Mouse (Mus musculus) kidney, embryonic 15.5 days (tissue): ENCODE data around the gene Capzb. TPM values are rescaled to one million over a fixed set of nuclear protein-coding genes. Genes with fewer than 3 reads are reported as not detected.

Source experiments
- ATAC-seq: fragments of 200-750 bp; cut with Nextera tagmentation; replicated peaks from 2 replicates; pipeline ENCODE4 v1.8.0; 2017; ENCODE audit warnings: moderate TSS enrichment; ENCODE audit not compliant: low FRiP score
- H3K27ac ChIP-seq: fragments of 300-500 bp; sonication (generic); 2 replicates; pipeline ENCODE4 v1.5.1; 2015; ENCODE audit warnings: mild to moderate bottlenecking, inconsistent platforms
- H3K27me3 ChIP-seq: fragments of 300-500 bp; sonication (generic); 2 replicates; pipeline ENCODE4 v1.6.1; 2015; ENCODE audit warnings: inconsistent platforms
- H3K36me3 ChIP-seq: fragments of 300-500 bp; sonication (generic); 2 replicates; pipeline ENCODE4 v1.6.1; 2015; ENCODE audit warnings: inconsistent platforms
- H3K4me1 ChIP-seq: fragments of 300-500 bp; sonication (generic); 2 replicates; pipeline ENCODE4 v1.6.1; 2015; ENCODE audit warnings: inconsistent platforms
- H3K4me2 ChIP-seq: fragments of 300-500 bp; sonication (generic); 2 replicates; pipeline ENCODE4 v1.6.1; 2015; ENCODE audit warnings: moderate library complexity, mild to moderate bottlenecking, inconsistent platforms
- H3K4me3 ChIP-seq: fragments of 300-500 bp; sonication (generic); replicated peaks from 2 replicates; pipeline ENCODE4 v1.5.1; 2015; ENCODE audit warnings: mild to moderate bottlenecking, inconsistent platforms
- H3K9ac ChIP-seq: fragments of 300-500 bp; sonication (generic); 2 replicates; pipeline ENCODE4 v1.6.1; 2015; ENCODE audit warnings: mild to moderate bottlenecking, inconsistent platforms
- H3K9me3 ChIP-seq: fragments of 300-500 bp; sonication (generic); replicated peaks from 2 replicates; pipeline ENCODE4 v1.6.1; 2016; ENCODE audit warnings: inconsistent platforms
- WGBS: fragments of 180-500 bp; shearing (Covaris S2); methylation state at CpG from one replicate; pipeline ENCODE4 v1.1.7; 2015; ENCODE audit warnings: mixed read lengths; 5-methylcytosine and 5-hydroxymethylcytosine counted together
- polyA plus RNA-seq: library from polyadenylated mRNA; unstranded; fragments of >200 nt; fragmentation: Nextera tagmentation; extraction: Ambion mirVana; gene quantifications from 2 replicates; pipeline ENCODE4 v1.2.1, GENCODE M21; 2015

Capzb gene
- polyA plus RNA-seq, result 392 and 395 TPM in 2 replicates

DNA sequence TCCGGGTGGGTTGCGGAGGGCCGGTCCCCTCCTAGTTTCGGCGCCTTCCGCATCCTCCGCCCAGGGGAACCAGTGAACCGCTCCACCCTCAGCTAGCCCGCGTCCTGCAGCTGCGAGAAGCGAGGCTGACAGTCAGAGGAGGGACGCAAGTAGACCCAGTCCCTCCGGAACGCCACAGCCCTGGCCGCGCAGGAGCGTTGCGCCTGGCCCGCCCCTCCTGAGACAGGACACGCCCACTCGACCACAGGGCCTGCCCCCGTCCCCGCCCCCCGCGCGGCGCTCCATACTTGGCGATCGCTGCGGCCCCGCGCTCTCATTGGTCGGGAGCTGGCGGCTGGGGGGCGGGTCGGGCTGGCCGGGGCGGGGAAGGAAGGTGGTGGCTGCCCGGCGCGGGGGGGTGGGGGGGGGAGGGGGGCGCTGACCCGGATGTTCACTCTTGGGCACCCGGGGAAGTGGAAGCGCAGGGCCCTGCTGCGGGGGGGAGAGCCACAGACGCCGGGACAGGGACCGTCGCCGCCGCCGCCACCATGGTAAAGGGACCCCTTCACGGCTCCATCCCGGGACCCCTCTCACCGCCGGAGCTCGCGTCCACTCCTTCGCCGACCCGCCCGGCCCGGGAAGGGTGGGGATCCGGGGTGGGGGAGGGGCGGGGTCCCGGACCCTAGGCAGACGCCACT lies at the start of gene Capzb:
Gene Capzb (plus strand): TSS at position 401 of the 677 bp plus-strand sequence.
- Histone ChIP-seq H3K9ac (peak within 1 kb of the TSS; percentile 93), H3K27me3 (no peaks in the 10 kb centered on the region), H3K27ac (peak within 1 kb of the TSS; percentile 97), H3K4me2 (peak within 1 kb of the TSS; percentile 85), H3K4me1 (peaks cover 54% of the 10 kb centered on the region), H3K36me3 (no peaks in the 10 kb centered on the region), H3K4me3 (peak within 1 kb of the TSS; percentile 95), H3K9me3 (no peaks in the 10 kb centered on the region)
- ATAC-seq, result peak; percentile 98
- 1% methylated on average over 43 of the region's 69 CpGs for WGBS

DNA sequence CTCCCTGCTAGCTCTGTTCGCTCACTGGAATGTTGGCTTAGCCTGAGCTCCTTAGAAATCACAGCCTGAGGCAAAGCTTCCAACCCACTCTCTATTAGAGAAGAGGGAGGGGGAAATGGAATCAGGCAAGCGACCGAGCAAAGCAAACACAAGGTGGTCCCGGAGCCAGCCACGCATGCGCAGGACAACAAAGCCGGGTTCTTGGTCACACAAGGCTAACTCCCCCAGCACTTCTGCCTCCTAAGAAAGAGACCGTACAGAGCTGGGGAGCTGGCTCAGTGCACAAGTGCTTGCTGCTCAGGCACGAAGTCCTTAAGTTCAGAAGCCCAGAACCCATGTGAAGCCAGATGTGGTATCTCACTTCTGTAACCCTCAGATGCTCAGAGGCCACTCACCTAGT lies 49.7 kb upstream of the Capzb start:
- H3K4me1 ChIP-seq, result peaks cover 14% of the 10 kb centered on the region
- peak overlapping the region; percentile 55 for H3K4me2 ChIP-seq
- no peaks in the 10 kb centered on the region for H3K36me3 ChIP-seq
- H3K9me3 ChIP-seq, result peaks cover under 1% of the 10 kb centered on the region; the same call in 1 of the 2 replicates
- no peak overlapping the region for H3K9ac ChIP-seq
- peak; percentile 87 for ATAC-seq
- H3K4me3 ChIP-seq, result peak overlapping the region; percentile 22
- 19% methylated on average over 9 of the region's 9 CpGs for WGBS
- no peaks in the 10 kb centered on the region for H3K27me3 ChIP-seq
- H3K27ac ChIP-seq, result peak overlapping the region; percentile 91

DNA sequence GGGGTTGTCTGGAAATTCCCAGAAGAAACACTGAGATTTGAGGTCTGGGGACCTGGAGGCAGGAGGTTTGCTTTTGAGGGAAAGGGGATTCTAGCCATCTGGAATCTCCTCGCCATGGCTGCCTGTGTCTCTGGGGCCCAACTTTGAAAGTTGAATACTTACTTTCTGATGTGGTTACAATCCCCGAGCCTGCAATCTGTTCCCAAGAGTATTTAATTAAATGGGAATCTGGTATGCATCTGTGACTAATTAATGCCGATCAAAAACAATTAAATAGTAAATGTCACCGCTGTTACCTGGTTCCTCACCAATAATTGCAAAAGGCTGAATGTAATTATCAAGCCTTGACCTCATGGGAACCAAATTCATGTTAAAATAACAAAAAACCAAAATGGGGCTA lies 48.1 kb upstream of the Capzb start:
- no peaks in the 10 kb centered on the region for H3K36me3 ChIP-seq
- peaks cover 9% of the 10 kb centered on the region; the same call in 1 of the 2 replicates for H3K9me3 ChIP-seq
- H3K9ac ChIP-seq, result no peak overlapping the region
- ATAC-seq, result no peak
- peaks cover 14% of the 10 kb centered on the region for H3K4me1 ChIP-seq
- no peak overlapping the region for H3K4me2 ChIP-seq
- no peaks in the 10 kb centered on the region for H3K27me3 ChIP-seq
- no peak overlapping the region for H3K27ac ChIP-seq
- no peak overlapping the region for H3K4me3 ChIP-seq
- WGBS, result 90% methylated on average over 4 of the region's 4 CpGs

DNA sequence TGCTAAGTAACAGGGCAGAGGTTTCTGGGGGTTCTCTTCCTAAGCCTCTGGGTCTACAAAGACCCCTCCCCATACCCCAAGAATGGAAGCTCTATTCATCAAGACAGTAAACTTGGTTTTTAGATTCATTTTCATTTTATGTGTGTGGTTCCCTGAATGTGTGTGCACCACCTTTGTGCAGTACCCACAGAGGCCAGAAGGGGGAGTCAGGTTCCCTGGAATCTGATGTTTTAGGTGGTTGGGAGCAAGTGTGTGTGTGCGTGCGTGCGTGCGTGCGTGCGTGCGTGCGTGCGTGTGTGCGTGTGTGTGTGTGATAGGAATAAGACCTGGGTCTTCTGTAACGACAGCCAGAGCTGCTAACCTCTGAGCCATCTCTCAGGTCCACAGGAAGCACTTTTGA lies 47.5 kb upstream of the Capzb start:
- no peak for ATAC-seq
- Histone ChIP-seq H3K4me1 (peaks cover 14% of the 10 kb centered on the region), H3K4me2 (no peak overlapping the region), H3K9me3 (peaks cover 9% of the 10 kb centered on the region; the same call in 1 of the 2 replicates), H3K27ac (no peak overlapping the region), H3K27me3 (no peaks in the 10 kb centered on the region), H3K36me3 (no peaks in the 10 kb centered on the region), H3K9ac (no peak overlapping the region), H3K4me3 (no peak overlapping the region)
- WGBS, result 91% methylated on average over 11 of the region's 11 CpGs

DNA sequence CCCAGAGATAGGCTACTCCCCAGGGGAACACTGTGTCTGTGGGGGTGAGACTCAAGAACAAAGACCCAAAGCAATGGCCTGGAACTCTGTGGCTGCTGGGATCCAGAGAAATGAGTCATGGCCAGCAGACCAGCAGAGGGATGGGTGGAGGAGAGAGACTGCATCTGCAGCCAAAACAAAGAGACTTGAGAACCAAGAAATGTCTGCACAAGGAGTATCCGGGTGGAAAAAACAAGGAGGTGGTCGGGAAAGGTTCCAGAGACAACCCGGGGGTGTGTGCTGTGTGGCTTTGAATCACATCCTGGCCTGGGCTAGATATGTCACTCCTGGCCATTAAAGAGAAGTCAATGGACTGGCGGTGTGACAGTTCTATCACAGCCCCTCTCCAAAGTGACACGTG lies 45.9 kb upstream of the Capzb start:
- 61% methylated on average over 5 of the region's 5 CpGs for WGBS
- H3K27me3 ChIP-seq, result no peaks in the 10 kb centered on the region
- no peak overlapping the region for H3K4me2 ChIP-seq
- no peak overlapping the region for H3K4me3 ChIP-seq
- H3K27ac ChIP-seq, result no peak overlapping the region
- no peak overlapping the region for H3K9ac ChIP-seq
- no peak for ATAC-seq
- no peaks in the 10 kb centered on the region for H3K36me3 ChIP-seq
- peaks cover 14% of the 10 kb centered on the region for H3K4me1 ChIP-seq
- H3K9me3 ChIP-seq, result peaks cover 9% of the 10 kb centered on the region; the same call in 1 of the 2 replicates

DNA sequence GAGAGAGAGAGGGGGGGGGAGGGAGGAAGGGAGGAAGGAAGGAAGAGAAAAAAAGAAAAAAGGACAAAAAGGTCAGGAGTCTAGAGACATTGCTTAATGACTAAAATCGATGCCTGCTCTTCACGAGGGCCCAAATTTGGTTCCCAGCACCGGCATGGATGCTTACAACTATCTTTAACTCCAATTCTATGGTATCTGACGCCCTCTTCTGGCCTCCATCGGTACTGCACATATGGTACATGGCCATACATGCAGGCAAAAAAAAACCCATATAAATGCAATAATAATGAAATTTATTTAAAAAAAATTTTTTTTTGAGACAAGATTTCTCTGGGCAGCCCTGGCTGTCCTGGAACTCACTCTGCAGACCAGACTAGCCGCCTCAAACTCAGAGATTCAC lies 41.3 kb upstream of the Capzb start:
- H3K4me1 ChIP-seq, result no peaks in the 10 kb centered on the region
- H3K9me3 ChIP-seq, result peaks cover 9% of the 10 kb centered on the region; the same call in 1 of the 2 replicates
- no peaks in the 10 kb centered on the region for H3K36me3 ChIP-seq
- H3K4me3 ChIP-seq, result no peak overlapping the region
- no peak overlapping the region for H3K9ac ChIP-seq
- 69% methylated on average over 6 of the region's 6 CpGs for WGBS
- H3K27ac ChIP-seq, result no peak overlapping the region
- H3K4me2 ChIP-seq, result no peak overlapping the region
- ATAC-seq, result no peak
- H3K27me3 ChIP-seq, result no peaks in the 10 kb centered on the region

DNA sequence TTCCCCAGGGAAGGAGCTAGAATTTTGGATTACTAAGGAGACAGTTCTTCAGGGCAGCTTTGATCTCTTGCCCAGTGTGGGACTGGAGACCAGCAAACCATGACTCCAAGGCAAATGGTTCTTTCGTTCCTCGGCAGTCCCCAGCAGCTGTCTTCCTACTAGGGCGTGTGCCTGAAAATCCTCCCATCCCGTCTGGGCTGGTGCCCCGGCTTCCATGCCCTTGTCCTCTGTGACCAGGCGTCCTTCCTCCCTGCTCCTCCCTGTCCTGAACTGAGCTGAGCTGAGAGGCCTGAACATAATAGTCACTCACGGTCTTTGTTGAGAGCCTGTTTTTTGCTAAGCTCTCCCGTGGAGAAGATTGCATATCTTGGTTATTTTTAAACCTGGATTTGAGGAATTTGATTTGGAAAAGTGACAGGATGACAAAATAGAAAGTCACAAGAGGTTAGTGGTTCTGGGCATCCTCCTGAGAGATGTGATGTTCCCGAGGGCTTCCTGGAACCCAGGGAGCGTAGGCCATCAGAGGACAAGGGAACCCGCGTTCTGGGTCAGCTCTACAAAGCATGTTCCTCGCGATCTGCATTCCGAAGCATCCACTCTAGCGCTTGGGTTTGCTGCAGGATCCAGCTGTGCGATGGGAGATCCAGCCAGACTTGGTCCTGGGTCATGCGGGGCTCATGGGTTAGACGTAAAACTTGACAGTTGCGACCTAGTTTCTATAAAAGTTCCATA lies 38.0 kb upstream of the Capzb start:
- Histone ChIP-seq H3K4me3 (no peak overlapping the region), H3K27me3 (no peaks in the 10 kb centered on the region), H3K4me2 (no peak overlapping the region), H3K9ac (no peak overlapping the region), H3K36me3 (no peaks in the 10 kb centered on the region), H3K27ac (no peak overlapping the region), H3K9me3 (no peaks in the 10 kb centered on the region), H3K4me1 (no peaks in the 10 kb centered on the region)
- ATAC-seq, result no peak
- 76% methylated on average over 20 of the region's 20 CpGs for WGBS

DNA sequence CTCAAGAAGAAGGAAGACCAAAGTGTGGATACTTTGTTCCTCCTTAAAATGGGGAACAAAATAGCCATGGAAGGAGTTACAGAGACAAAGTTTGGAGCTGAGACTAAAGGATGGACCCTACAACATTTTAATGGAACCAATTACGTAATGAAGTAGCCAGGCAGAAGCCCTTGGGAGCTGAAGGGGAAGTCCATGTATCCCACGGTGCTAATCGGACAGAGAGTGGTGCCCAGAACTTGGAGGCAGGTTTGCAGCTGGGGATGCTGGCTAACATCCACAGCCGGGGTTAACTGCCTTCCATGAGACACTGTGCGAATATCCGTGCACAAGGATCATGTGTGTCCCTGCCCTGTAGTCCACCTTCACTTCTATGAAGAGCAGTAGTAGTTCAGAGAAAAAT lies 36.2 kb upstream of the Capzb start:
- Histone ChIP-seq H3K4me1 (no peaks in the 10 kb centered on the region), H3K27ac (no peak overlapping the region), H3K9ac (no peak overlapping the region), H3K4me3 (no peak overlapping the region), H3K4me2 (no peak overlapping the region), H3K36me3 (no peaks in the 10 kb centered on the region), H3K9me3 (no peaks in the 10 kb centered on the region), H3K27me3 (no peaks in the 10 kb centered on the region)
- no peak for ATAC-seq
- 86% methylated on average over 6 of the region's 6 CpGs for WGBS

DNA sequence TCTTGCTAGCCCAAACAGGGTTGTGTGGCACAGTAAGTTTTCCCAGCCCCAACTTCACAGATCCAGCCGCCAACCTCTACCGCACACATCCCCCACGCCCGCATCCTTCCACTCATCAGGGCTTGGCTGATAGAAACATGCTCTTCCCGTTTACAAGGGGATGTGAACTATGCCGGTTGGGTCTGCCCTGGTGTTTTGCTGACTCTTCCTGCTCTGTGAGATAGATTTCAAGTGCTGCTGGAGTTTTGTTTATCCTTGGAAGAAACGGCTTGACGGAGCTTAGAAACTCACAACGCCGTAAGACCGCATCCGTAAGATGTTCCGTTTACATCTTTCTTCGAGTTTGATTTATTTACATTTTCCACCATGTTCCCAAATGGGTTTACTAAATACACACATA lies 34.3 kb upstream of the Capzb start:
- no peaks in the 10 kb centered on the region for H3K9me3 ChIP-seq
- H3K9ac ChIP-seq, result no peak overlapping the region
- no peak for ATAC-seq
- no peak overlapping the region for H3K27ac ChIP-seq
- no peaks in the 10 kb centered on the region for H3K4me1 ChIP-seq
- H3K4me2 ChIP-seq, result no peak overlapping the region
- H3K4me3 ChIP-seq, result no peak overlapping the region
- no peaks in the 10 kb centered on the region for H3K27me3 ChIP-seq
- 78% methylated on average over 14 of the region's 14 CpGs for WGBS
- no peaks in the 10 kb centered on the region for H3K36me3 ChIP-seq

DNA sequence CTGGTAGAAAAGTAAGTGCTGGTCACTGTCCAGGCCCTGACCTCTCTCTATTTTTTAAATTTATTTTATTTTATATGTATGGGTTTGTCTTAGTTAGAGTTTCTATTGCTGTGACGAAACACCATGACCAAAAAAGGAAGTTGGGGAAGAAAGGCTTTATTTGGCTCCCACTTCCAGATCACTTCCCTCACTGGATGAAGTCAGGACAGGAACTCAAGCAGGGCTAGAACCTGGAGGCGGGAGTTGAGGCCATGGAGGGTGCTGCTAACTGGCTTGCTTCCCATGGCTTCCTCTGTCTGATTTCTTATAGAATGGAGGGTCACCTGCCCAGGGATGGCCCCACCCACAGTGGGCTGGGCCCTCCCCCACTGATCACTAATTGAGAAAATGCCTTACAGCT lies 31.6 kb upstream of the Capzb start:
- Histone ChIP-seq H3K4me2 (no peak overlapping the region), H3K4me1 (no peaks in the 10 kb centered on the region), H3K27me3 (no peaks in the 10 kb centered on the region), H3K36me3 (no peaks in the 10 kb centered on the region), H3K9ac (no peak overlapping the region), H3K4me3 (no peak overlapping the region), H3K27ac (no peak overlapping the region), H3K9me3 (no peaks in the 10 kb centered on the region)
- 76% methylated on average over 2 of the region's 2 CpGs for WGBS
- no peak for ATAC-seq

DNA sequence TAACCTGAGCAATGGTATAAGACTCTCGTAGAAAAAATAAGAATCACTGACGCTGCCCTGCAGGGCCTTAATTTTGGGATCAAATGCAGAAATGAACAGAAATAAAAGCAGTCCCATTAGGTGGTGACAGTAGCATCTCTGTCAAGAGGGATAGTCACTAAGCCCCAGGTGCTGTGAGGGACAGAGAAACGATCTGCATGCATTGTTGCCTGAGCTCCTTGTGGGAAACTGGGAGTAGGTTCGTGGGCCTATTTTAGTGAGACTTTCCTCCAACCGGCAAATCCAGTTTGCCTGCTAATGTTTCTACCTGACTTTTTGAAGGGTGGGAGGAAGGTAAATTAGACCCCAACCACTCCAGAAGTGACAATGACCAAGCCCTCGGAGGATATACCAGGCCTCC lies 28.6 kb upstream of the Capzb start:
- no peak overlapping the region for H3K27ac ChIP-seq
- no peak overlapping the region for H3K4me3 ChIP-seq
- no peak for ATAC-seq
- no peak overlapping the region for H3K4me2 ChIP-seq
- WGBS, result 85% methylated on average over 6 of the region's 6 CpGs
- no peak overlapping the region for H3K9ac ChIP-seq
- H3K9me3 ChIP-seq, result no peaks in the 10 kb centered on the region
- no peaks in the 10 kb centered on the region for H3K27me3 ChIP-seq
- no peaks in the 10 kb centered on the region for H3K36me3 ChIP-seq
- 0 out of 2 replicates have a peak, but pooled peaks cover 6% of the 10 kb centered on the region for H3K4me1 ChIP-seq

DNA sequence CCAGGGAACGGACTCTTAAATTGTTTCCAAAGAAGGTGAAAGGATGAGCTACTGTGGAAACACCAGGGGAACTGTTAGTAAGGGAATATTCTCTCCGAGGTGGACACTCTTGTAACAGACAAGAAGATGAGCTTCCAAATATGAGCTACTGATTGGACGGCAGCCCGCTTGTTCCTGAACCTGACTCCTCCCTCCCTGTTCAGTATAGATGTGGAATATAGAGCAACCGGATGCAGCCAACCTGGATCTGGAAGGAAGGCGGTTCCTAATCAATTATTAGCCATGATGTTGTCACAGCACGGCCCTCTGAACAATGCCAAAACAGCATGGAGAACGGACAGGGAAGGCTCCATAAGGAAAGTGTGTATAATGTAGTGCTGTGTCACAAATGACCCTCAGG lies 27.4 kb upstream of the Capzb start:
- Histone ChIP-seq H3K27ac (no peak overlapping the region), H3K27me3 (no peaks in the 10 kb centered on the region), H3K4me3 (no peak overlapping the region), H3K4me2 (no peak overlapping the region), H3K36me3 (no peaks in the 10 kb centered on the region), H3K9ac (no peak overlapping the region), H3K9me3 (no peaks in the 10 kb centered on the region), H3K4me1 (peaks cover 12% of the 10 kb centered on the region)
- ATAC-seq, result no peak
- WGBS, result 81% methylated on average over 8 of the region's 8 CpGs
